Mouse (Mus musculus) myocyte (in vitro differentiated cells): Measurements from ENCODE around the gene Naa25. TPM values are rescaled to one million over a fixed set of nuclear protein-coding genes. Genes with fewer than 3 reads are reported as not detected.
A peak's percentile ranks its signal among the peaks of the same experiment; 100 is the strongest.

Experiments
- H3K27me3 ChIP-seq: one replicate; pipeline ENCODE4 v1.6.1; 2011; ENCODE audit not compliant: control insufficient read depth, insufficient read depth, insufficient read length
- H3K36me3 ChIP-seq: one replicate; pipeline ENCODE4 v1.6.1; 2011; ENCODE audit not compliant: control insufficient read depth, insufficient read depth
- H3K4me2 ChIP-seq: one replicate; pipeline ENCODE4 v1.6.1; 2011; ENCODE audit warnings: low read depth, control low read depth
- H3K4me3 ChIP-seq: one replicate; pipeline ENCODE4 v1.5.1; 2011; ENCODE audit warnings: mild to moderate bottlenecking, control low read depth, moderate library complexity
- H3K79me2 ChIP-seq: one replicate; pipeline ENCODE4 v1.6.1; 2011; ENCODE audit not compliant: control insufficient read depth, insufficient read depth
- H3ac ChIP-seq: one replicate; pipeline ENCODE4 v1.6.1; 2011; ENCODE audit not compliant: control insufficient read depth, insufficient read length
- CEBPB ChIP-seq: IDR thresholded peaks from 2 replicates; pipeline ENCODE4 v1.6.1; 2011; ENCODE audit warnings: mild to moderate bottlenecking, moderate library complexity; ENCODE audit not compliant: poor library complexity, insufficient read depth, severe bottlenecking
- E2F4 ChIP-seq: IDR thresholded peaks from one replicate; pipeline ENCODE4 v1.6.1; 2011; ENCODE audit warnings: mild to moderate bottlenecking, control low read depth, moderate library complexity; ENCODE audit not compliant: insufficient read depth
- MAX ChIP-seq: IDR thresholded peaks from one replicate; pipeline ENCODE4 v1.6.1; 2011; ENCODE audit warnings: low read depth, mild to moderate bottlenecking, control low read depth
- MYOD1 ChIP-seq, 3 experiments: IDR thresholded peaks; one replicate each; pipeline ENCODE4 v1.6.1; 2011; ENCODE audit warnings: control low read depth in 2 of 3, low read depth in 2 of 3, mild to moderate bottlenecking in 2 of 3, moderate library complexity in 1 of 3; ENCODE audit not compliant: insufficient read length in 2 of 3, control insufficient read depth in 1 of 3
- MYOG ChIP-seq, 3 experiments: IDR thresholded peaks; one replicate each; pipeline ENCODE4 v1.6.1; 2011; ENCODE audit warnings: control low read depth in 2 of 3, low read depth in 2 of 3, mild to moderate bottlenecking in 2 of 3; ENCODE audit not compliant: insufficient read length in 2 of 3, control insufficient read depth in 1 of 3, insufficient read depth in 1 of 3
- POLR2A ChIP-seq: IDR thresholded peaks from one replicate; pipeline ENCODE4 v1.6.1; 2011; ENCODE audit warnings: low read depth, mild to moderate bottlenecking, control low read depth, moderate library complexity; ENCODE audit not compliant: insufficient read length
- POLR2AphosphoS2 ChIP-seq: IDR thresholded peaks from one replicate; pipeline ENCODE4 v1.6.1; 2011; ENCODE audit warnings: low read depth, control low read depth; ENCODE audit not compliant: insufficient read length
- REST ChIP-seq: IDR thresholded peaks from one replicate; pipeline ENCODE4 v1.6.1; 2011; ENCODE audit warnings: mild to moderate bottlenecking, control low read depth, moderate library complexity; ENCODE audit not compliant: insufficient read depth, insufficient read length
- SRF ChIP-seq: IDR thresholded peaks from one replicate; pipeline ENCODE4 v1.6.1; 2011; ENCODE audit warnings: low read depth; ENCODE audit not compliant: control insufficient read depth, insufficient read length
- TCF12 ChIP-seq: IDR thresholded peaks from one replicate; pipeline ENCODE4 v1.6.1; 2011; ENCODE audit warnings: mild to moderate bottlenecking, control low read depth; ENCODE audit not compliant: poor library complexity, insufficient read depth, severe bottlenecking
- TCF3 ChIP-seq: IDR thresholded peaks from one replicate; pipeline ENCODE4 v1.6.1; 2011; ENCODE audit warnings: low read depth, control low read depth; ENCODE audit not compliant: insufficient read length
- USF1 ChIP-seq: IDR thresholded peaks from one replicate; pipeline ENCODE4 v1.6.1; 2011; ENCODE audit warnings: low read depth, mild to moderate bottlenecking, control low read depth, moderate library complexity
- polyA plus RNA-seq: library from polyadenylated mRNA; unstranded; fragments of >200 nt; fragmentation: generic; extraction: Trizol; gene quantifications from one replicate; pipeline ENCODE4 v1.2.1, GENCODE M21; 2012; ENCODE audit warnings: missing spikeins

Naa25 gene
- polyA plus RNA-seq, 1 experiment, result 22.0 TPM

DNA sequence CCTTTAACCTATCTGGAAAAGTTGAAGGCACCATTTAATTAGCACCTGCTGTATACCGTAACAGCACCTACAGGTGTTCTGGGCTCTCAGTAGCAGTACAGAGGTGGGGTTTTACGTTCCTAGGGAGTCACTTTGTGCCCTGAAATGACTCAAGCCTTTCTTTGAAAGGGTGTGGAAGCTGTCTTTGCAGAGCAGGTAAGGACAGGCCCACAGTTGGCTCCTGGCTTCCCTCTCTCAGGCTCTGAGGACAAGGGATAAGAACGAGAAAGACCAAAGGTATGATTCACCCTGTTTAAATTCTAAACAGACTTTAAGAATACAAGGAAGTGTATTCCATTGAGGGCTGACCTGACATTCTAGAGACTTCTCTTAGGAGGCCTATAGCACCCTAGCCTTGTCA is 4.3 kb upstream of the Naa25 start:
- no peaks in the 10 kb centered on the region for H3K36me3 ChIP-seq
- H3K4me2 ChIP-seq, result no peak overlapping the region
- no peak for TF ChIP-seq POLR2A
- TF ChIP-seq TCF12, result no peak
- TF ChIP-seq E2F4, result no peak
- TF ChIP-seq POLR2AphosphoS2, result no peak
- no peak for TF ChIP-seq MAX
- TF ChIP-seq SRF, result no peak
- no peak for TF ChIP-seq MYOG (IDR thresholded peaks at IDR 0.05; ENCODE audit: control insufficient read depth in 1 of 3, insufficient read depth in 1 of 3, insufficient read length in 2 of 3, low read depth in 2 of 3)
- TF ChIP-seq USF1, result no peak
- no peak for TF ChIP-seq CEBPB
- TF ChIP-seq REST, result no peak
- no peak for TF ChIP-seq TCF3
- TF ChIP-seq MYOD1 (IDR thresholded peaks at IDR 0.05; ENCODE audit: control insufficient read depth in 1 of 3, insufficient read length in 2 of 3, low read depth in 2 of 3), result no peak
- peaks cover 4% of the 10 kb centered on the region for H3K79me2 ChIP-seq
- no peaks in the 10 kb centered on the region for H3K27me3 ChIP-seq
- H3K4me3 ChIP-seq, result no peak overlapping the region
- no peak overlapping the region for H3ac ChIP-seq

DNA sequence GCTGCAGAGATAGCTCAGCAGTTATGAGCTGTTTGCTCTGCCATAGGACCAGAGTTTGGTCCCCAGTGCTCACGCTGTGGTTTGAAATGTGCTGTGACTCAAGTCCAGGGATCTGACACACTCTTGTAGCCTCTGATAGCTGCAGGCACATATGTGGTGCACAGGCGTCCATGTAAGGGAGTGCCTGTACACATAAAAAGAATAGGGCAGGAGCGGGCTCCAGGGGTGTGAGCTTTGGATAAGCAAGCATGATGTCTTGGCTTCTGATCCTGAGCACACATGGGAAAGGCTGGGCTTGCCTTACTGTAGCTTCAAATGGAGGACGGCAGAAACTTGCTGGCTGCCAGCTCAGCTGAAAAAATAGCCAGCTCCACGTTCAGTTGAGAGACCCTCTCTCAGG is 2.1 kb upstream of the Naa25 start:
- Histone ChIP-seq H3ac (no peak overlapping the region), H3K4me2 (no peak overlapping the region), H3K4me3 (no peak overlapping the region), H3K79me2 (peaks cover 26% of the 10 kb centered on the region), H3K27me3 (no peaks in the 10 kb centered on the region), H3K36me3 (peaks cover 3% of the 10 kb centered on the region)
- no peak for TF ChIP-seq REST
- no peak for TF ChIP-seq MAX
- TF ChIP-seq CEBPB, result no peak
- no peak for TF ChIP-seq MYOD1 (IDR thresholded peaks at IDR 0.05; ENCODE audit: control insufficient read depth in 1 of 3, insufficient read length in 2 of 3, low read depth in 2 of 3)
- no peak for TF ChIP-seq E2F4
- no peak for TF ChIP-seq TCF12
- TF ChIP-seq SRF, result no peak
- no peak for TF ChIP-seq USF1
- no peak for TF ChIP-seq POLR2AphosphoS2
- no peak for TF ChIP-seq TCF3
- no peak for TF ChIP-seq MYOG (IDR thresholded peaks at IDR 0.05; ENCODE audit: control insufficient read depth in 1 of 3, insufficient read depth in 1 of 3, insufficient read length in 2 of 3, low read depth in 2 of 3)

DNA sequence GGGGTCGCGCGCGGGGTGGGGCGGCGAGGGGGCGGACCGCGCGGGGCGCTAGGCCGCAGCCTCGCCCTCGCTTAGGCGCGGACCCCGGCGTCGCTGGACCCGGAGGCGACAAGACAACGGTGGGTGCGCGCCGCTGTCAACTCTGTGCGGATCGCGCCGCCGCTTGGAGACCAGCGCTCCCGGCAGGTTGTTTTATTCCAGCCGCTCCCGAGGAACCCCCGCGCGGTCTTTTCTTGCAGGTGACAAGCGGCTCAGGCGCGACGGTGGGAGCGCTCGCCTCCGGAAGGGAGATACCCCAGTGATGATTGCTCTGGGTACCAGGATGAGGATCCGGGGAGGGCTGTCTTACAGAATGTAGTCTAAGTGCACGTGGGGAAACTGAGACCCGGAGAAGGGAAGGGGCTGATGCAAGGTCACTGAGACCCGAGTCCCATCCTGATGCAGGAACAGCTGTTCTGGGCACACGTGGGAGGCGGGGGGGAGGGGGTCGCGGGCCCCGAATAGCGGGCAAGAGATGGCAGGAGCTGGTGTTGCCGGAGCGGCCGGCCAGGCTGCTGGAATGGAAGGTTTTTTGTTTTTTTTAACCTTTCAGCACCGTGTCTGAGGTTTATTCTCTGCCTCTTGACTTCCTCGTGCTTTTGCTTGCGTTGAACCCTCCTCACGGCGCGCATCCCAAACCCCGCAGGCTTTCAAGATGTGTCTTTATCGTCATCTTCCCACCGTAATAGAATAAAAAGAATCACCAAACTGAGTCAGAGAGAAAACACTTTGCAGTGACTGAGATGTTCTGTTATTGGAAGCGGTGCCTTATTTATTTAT is 619 bp downstream of the Naa25 start:
- TF ChIP-seq REST (no peak), MYOD1 (IDR thresholded peaks at IDR 0.05; ENCODE audit: control insufficient read depth in 1 of 3, insufficient read length in 2 of 3, low read depth in 2 of 3) (peak in 2 of 3 experiments; percentile 69 to 84), USF1 (no peak), POLR2AphosphoS2 (no peak), MYOG (IDR thresholded peaks at IDR 0.05; ENCODE audit: control insufficient read depth in 1 of 3, insufficient read depth in 1 of 3, insufficient read length in 2 of 3, low read depth in 2 of 3) (peak in 2 of 3 experiments; percentile 73 to 78)
- Histone ChIP-seq H3K4me2 (peak overlapping the region; percentile 88), H3K27me3 (no peaks in the 10 kb centered on the region)

DNA sequence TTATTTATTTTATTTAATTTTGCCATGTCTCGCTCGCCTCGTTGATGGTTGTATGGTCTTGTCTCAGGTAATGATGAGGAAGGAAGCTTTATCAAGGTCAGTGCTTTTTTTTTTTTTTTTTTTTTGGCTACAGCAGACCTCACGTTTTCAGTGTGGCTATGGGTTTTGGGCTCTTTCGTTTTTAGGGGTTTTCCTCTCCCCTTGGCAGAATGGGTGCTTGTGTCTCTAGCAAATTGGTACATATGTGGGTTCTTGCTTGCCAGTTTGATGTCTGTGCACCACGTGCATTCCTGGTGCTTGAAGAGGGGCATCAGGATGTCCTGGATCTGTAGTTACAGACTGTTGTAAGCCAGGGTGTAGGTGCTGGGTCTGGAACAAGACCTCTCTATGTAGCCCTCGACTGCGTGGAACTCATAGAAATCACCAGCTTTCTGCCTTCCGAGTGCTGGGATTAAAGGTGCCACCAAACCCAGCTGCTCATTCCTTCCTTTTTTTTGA is 1.3 kb downstream of the Naa25 start:
- H3K27me3 ChIP-seq, result no peaks in the 10 kb centered on the region
- TF ChIP-seq USF1 (no peak), TCF12 (no peak), SRF (no peak), MAX (no peak), CEBPB (no peak), REST (no peak), POLR2AphosphoS2 (no peak), TCF3 (no peak), MYOD1 (IDR thresholded peaks at IDR 0.05; ENCODE audit: control insufficient read depth in 1 of 3, insufficient read length in 2 of 3, low read depth in 2 of 3) (no peak), POLR2A (no peak), E2F4 (no peak), MYOG (IDR thresholded peaks at IDR 0.05; ENCODE audit: control insufficient read depth in 1 of 3, insufficient read depth in 1 of 3, insufficient read length in 2 of 3, low read depth in 2 of 3) (no peak)
- peak overlapping the region; percentile 89 for H3ac ChIP-seq

More for the DNA sequence above, 619 bp downstream of the Naa25 start:
- Histone ChIP-seq H3ac (peak overlapping the region; percentile 89), H3K4me3 (peak overlapping the region; percentile 93), H3K36me3 (peaks cover 14% of the 10 kb centered on the region), H3K79me2 (peaks cover 53% of the 10 kb centered on the region)

More for the DNA sequence above, 1.3 kb downstream of the Naa25 start:
- peak overlapping the region; percentile 88 for H3K4me2 ChIP-seq
- peaks cover 60% of the 10 kb centered on the region for H3K79me2 ChIP-seq
- peak overlapping the region; percentile 93 for H3K4me3 ChIP-seq
- H3K36me3 ChIP-seq, result peaks cover 14% of the 10 kb centered on the region
